Mouse (Mus musculus) cortical plate, adult 2 months (tissue): ENCODE measurements around the gene Plp2.

Source experiments
- CTCF ChIP-seq: fragments of 200-500 bp; IDR thresholded peaks from 2 replicates; pipeline ENCODE4 v1.5.1; 2011; ENCODE audit warnings: mild to moderate bottlenecking, control low read depth, low read length; ENCODE audit not compliant: insufficient read depth; ENCODE audit errors: extremely low read depth
- POLR2A ChIP-seq: fragments of 200-500 bp; IDR thresholded peaks from 2 replicates; pipeline ENCODE4 v1.6.1; 2011; ENCODE audit warnings: mild to moderate bottlenecking, low read length, control low read depth; ENCODE audit not compliant: insufficient read depth; ENCODE audit errors: extremely low read depth

DNA sequence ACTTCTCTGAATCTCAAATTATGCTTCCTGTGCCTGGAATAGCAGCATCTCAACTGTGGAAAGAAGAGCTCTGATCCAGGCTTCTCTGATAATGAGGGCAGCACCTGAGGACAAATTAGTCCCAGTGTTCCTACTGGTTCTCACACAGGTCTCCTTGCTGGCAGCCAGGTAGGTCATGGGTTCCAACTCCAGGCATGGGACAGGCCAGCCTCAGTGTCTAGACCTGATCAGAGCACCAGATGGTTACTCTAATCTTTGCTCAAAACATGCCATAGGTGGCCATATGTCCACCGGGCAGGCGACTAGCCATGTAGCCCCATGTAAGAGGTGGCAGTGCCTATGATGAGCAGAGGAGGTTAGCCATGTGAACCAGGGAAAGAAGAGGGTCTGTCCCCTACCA is 17.1 kb upstream of the Plp2 start:
- TF ChIP-seq POLR2A: no peak
- TF ChIP-seq CTCF: no peak
